Mouse (Mus musculus) kidney, embryonic 16.5 days (tissue): ENCODE data around the gene Laptm4a. TPM values are rescaled to one million over a fixed set of nuclear protein-coding genes. Genes with fewer than 3 reads are reported as not detected.

ENCODE experiments used
- ATAC-seq: fragments of 200-750 bp; cut with Nextera tagmentation; 2 replicates; pipeline ENCODE4 v1.8.0; 2017; ENCODE audit warnings: moderate TSS enrichment; ENCODE audit not compliant: low FRiP score, low TSS enrichment
- H3K27ac ChIP-seq: fragments of 300-500 bp; sonication (generic); 2 replicates; pipeline ENCODE4 v1.5.1; 2014; ENCODE audit warnings: low read length
- H3K27me3 ChIP-seq: fragments of 300-500 bp; sonication (generic); 2 replicates; pipeline ENCODE4 v1.6.1; 2014; ENCODE audit warnings: low read length, control low read depth, mixed read lengths; ENCODE audit not compliant: insufficient read depth
- H3K36me3 ChIP-seq: fragments of 300-500 bp; sonication (generic); 2 replicates; pipeline ENCODE4 v1.6.1; 2014; ENCODE audit warnings: low read length, control low read depth, mixed read lengths; ENCODE audit not compliant: insufficient read depth
- H3K4me1 ChIP-seq: fragments of 300-500 bp; sonication (generic); 2 replicates; pipeline ENCODE4 v1.6.1; 2014; ENCODE audit warnings: low read length, control low read depth, mixed read lengths; ENCODE audit not compliant: insufficient read depth
- H3K4me2 ChIP-seq: fragments of 300-500 bp; sonication (generic); replicated peaks from 2 replicates; pipeline ENCODE4 v1.6.1; 2014; ENCODE audit warnings: low read depth, low read length
- H3K4me3 ChIP-seq: fragments of 300-500 bp; sonication (generic); 2 replicates; pipeline ENCODE4 v1.5.1; 2014; ENCODE audit warnings: mild to moderate bottlenecking, low read length
- H3K9ac ChIP-seq: fragments of 300-500 bp; sonication (generic); replicated peaks from 2 replicates; pipeline ENCODE4 v1.6.1; 2014; ENCODE audit warnings: low read length
- H3K9me3 ChIP-seq: fragments of 300-500 bp; sonication (generic); 2 replicates; pipeline ENCODE4 v1.6.1; 2016; ENCODE audit warnings: low read length, control low read depth
- WGBS: fragments of 180-500 bp; shearing (Covaris S2); extraction: QIAGEN DNeasy Blood & Tissue Kit; methylation state at CpG from one replicate; pipeline ENCODE4 v1.1.7; 2014; 5-methylcytosine and 5-hydroxymethylcytosine counted together
- polyA plus RNA-seq: library from polyadenylated mRNA; unstranded; fragments of >200 nt; fragmentation: Nextera tagmentation; extraction: Ambion mirVana; gene quantifications from 2 replicates; pipeline ENCODE4 v1.2.1, GENCODE M21; 2015

Laptm4a gene
- polyA plus RNA-seq, 1 experiment from 2014 or later: 343 TPM

GRCm38 (mm10) chr12:8901934-8902333 is 19.5 kb upstream of the Laptm4a start:
- 8% methylated on average over 2 of the region's 2 CpGs for WGBS
- Histone ChIP-seq H3K27ac (no peak overlapping the region), H3K4me1 (peaks cover 17% of the 10 kb centered on the region), H3K27me3 (no peaks in the 10 kb centered on the region), H3K9me3 (no peaks in the 10 kb centered on the region), H3K9ac (no peak overlapping the region), H3K36me3 (no peaks in the 10 kb centered on the region), H3K4me2 (no peak overlapping the region), H3K4me3 (no peak overlapping the region)
- no peak for ATAC-seq

- no peak overlapping the region for H3K4me3 ChIP-seq
- H3K9me3 ChIP-seq: no peaks in the 10 kb centered on the region
These were observed 19.0 kb upstream of the Laptm4a start for GRCm38 (mm10) chr12:8902479-8902878.

GRCm38 (mm10) chr12:8912860-8913685 is 8.4 kb upstream of the Laptm4a start:
- WGBS: 4% methylated on average over 16 of the region's 16 CpGs
- Histone ChIP-seq H3K4me3 (no peak overlapping the region), H3K9me3 (no peaks in the 10 kb centered on the region), H3K9ac (peak overlapping the region; percentile 42), H3K27ac (peak overlapping the region; percentile 96), H3K36me3 (no peaks in the 10 kb centered on the region), H3K4me2 (peak overlapping the region; percentile 19), H3K27me3 (no peaks in the 10 kb centered on the region), H3K4me1 (peaks cover 45% of the 10 kb centered on the region)
- peak; percentile 88 for ATAC-seq

More at GRCm38 (mm10) chr12:8902479-8902878, 19.0 kb upstream of the Laptm4a start:
- 33% methylated on average over 3 of the region's 3 CpGs for whole genome bisulfite sequencing
- no peak overlapping the region for H3K27ac ChIP-seq
- no peak overlapping the region for H3K9ac ChIP-seq
- no peaks in the 10 kb centered on the region for H3K36me3 ChIP-seq
- no peak overlapping the region for H3K4me2 ChIP-seq
- peaks cover 15% of the 10 kb centered on the region for H3K4me1 ChIP-seq
- no peaks in the 10 kb centered on the region for H3K27me3 ChIP-seq
- ATAC-seq: no peak

GRCm38 (mm10) chr12:8913701-8914340 is 7.6 kb upstream of the Laptm4a start:
- H3K4me2 ChIP-seq: no peak overlapping the region
- H3K9ac ChIP-seq: peak overlapping the region; percentile 31
- peaks cover 45% of the 10 kb centered on the region for H3K4me1 ChIP-seq
- H3K9me3 ChIP-seq: no peaks in the 10 kb centered on the region
- H3K36me3 ChIP-seq: no peaks in the 10 kb centered on the region
- H3K27me3 ChIP-seq: no peaks in the 10 kb centered on the region
- WGBS: 35% methylated on average over 9 of the region's 9 CpGs
- ATAC-seq: peak; percentile 67
- no peak overlapping the region for H3K4me3 ChIP-seq
- H3K27ac ChIP-seq: peak overlapping the region; percentile 96

- no peak for ATAC-seq
- no peaks in the 10 kb centered on the region for H3K27me3 ChIP-seq
- H3K36me3 ChIP-seq: no peaks in the 10 kb centered on the region
- H3K4me3 ChIP-seq: no peak overlapping the region
- no peaks in the 10 kb centered on the region for H3K9me3 ChIP-seq
- H3K4me2 ChIP-seq: no peak overlapping the region
- H3K9ac ChIP-seq: peak overlapping the region; percentile 14
- 53% methylated on average over 5 of the region's 5 CpGs for WGBS
- H3K27ac ChIP-seq: peak overlapping the region; percentile 78
- H3K4me1 ChIP-seq: peaks cover 52% of the 10 kb centered on the region
These were observed 5.1 kb upstream of the Laptm4a start for GRCm38 (mm10) chr12:8916378-8916777.

GRCm38 (mm10) chr12:8919231-8919630 is 2.2 kb upstream of the Laptm4a start:
- WGBS: 93% methylated on average over 3 of the region's 3 CpGs
- Histone ChIP-seq H3K4me3 (no peak overlapping the region), H3K4me1 (peaks cover 36% of the 10 kb centered on the region)

GRCm38 (mm10) chr12:8920996-8921393 is 469 bp upstream of the Laptm4a start:
- Histone ChIP-seq H3K4me3 (peak overlapping the region; percentile 92), H3K36me3 (no peaks in the 10 kb centered on the region), H3K27ac (peak overlapping the region; percentile 99), H3K4me1 (peaks cover 44% of the 10 kb centered on the region), H3K9ac (peak overlapping the region; percentile 99), H3K4me2 (peak overlapping the region; percentile 51), H3K9me3 (no peaks in the 10 kb centered on the region), H3K27me3 (no peaks in the 10 kb centered on the region)
- ATAC-seq: no peak
- WGBS: 12% methylated on average over 1 of the region's 1 CpGs

More at GRCm38 (mm10) chr12:8919231-8919630, 2.2 kb upstream of the Laptm4a start:
- no peak overlapping the region for H3K27ac ChIP-seq
- H3K9ac ChIP-seq: no peak overlapping the region
- no peak overlapping the region for H3K4me2 ChIP-seq
- no peaks in the 10 kb centered on the region for H3K9me3 ChIP-seq
- H3K27me3 ChIP-seq: no peaks in the 10 kb centered on the region
- ATAC-seq: no peak
- no peaks in the 10 kb centered on the region for H3K36me3 ChIP-seq

GRCm38 (mm10) chr12:8922369-8923124 is 1.1 kb downstream of the Laptm4a start:
- Histone ChIP-seq H3K9me3 (no peaks in the 10 kb centered on the region), H3K27ac (peak overlapping the region; percentile 99), H3K27me3 (no peaks in the 10 kb centered on the region), H3K9ac (peak overlapping the region; percentile 99), H3K4me1 (peaks cover 39% of the 10 kb centered on the region), H3K4me3 (peak overlapping the region; percentile 92), H3K36me3 (0 out of 2 replicates have a peak, but pooled peaks cover 4% of the 10 kb centered on the region), H3K4me2 (peak overlapping the region; percentile 65)
- no peak for ATAC-seq
- 2% methylated on average over 30 of the region's 30 CpGs for WGBS

GRCm38 (mm10) chr12:8923125-8923410 is 1.6 kb downstream of the Laptm4a start:
- H3K4me2 ChIP-seq: peak overlapping the region; percentile 65
- no peaks in the 10 kb centered on the region for H3K27me3 ChIP-seq
- H3K36me3 ChIP-seq: 0 out of 2 replicates have a peak, but pooled peaks cover 4% of the 10 kb centered on the region
- peak overlapping the region; percentile 92 for H3K4me3 ChIP-seq
- peak overlapping the region; percentile 99 for H3K9ac ChIP-seq
- H3K27ac ChIP-seq: peak overlapping the region; percentile 99; the same call in 1 of the 2 replicates
- no peaks in the 10 kb centered on the region for H3K9me3 ChIP-seq
- WGBS: 14% methylated on average over 5 of the region's 5 CpGs
- ATAC-seq: no peak
- H3K4me1 ChIP-seq: peaks cover 43% of the 10 kb centered on the region
